Mouse (Mus musculus): Measurements from ENCODE around the gene Lpp.

DNA sequence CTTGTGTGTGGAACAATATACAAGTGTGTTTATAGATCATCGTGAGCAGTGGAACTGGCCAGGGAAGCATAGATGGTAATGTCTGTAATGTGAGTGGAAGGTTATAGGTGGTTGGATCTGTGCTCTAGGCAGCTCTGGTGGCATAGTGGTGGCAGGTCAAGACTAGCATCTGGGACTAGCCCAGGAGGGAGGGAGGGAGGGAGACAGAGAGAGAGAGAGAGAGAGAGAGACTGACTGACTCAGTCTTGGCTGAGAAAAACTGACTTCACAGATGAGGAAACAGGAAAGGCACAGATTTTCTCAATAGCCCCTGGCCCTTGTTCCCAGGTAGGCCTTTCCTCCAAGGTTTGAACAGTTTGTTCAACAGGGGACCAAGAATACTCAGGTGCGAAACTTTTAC is 7.5 kb downstream of the Lpp start:
- TF ChIP-seq CTCF (IDR thresholded peaks at IDR 0.05; ENCODE audit: borderline replicate concordance, insufficient read depth, low read depth, low read length) (no peak), POLR2A (IDR thresholded peaks at IDR 0.05; ENCODE audit: borderline replicate concordance, insufficient read depth, low read length) (no peak)

Data from cerebellum, adult 2 months (tissue).